Mouse (Mus musculus) induced T-regulatory cell, adult 2 months (primary cell): ENCODE results near the gene Tanc1.

Experiments
- DNase-seq: peaks from one replicate; pipeline ENCODE4 v3.0.0-alpha.2; 2012; ENCODE audit warnings: low read depth

Tanc1 gene

DNA sequence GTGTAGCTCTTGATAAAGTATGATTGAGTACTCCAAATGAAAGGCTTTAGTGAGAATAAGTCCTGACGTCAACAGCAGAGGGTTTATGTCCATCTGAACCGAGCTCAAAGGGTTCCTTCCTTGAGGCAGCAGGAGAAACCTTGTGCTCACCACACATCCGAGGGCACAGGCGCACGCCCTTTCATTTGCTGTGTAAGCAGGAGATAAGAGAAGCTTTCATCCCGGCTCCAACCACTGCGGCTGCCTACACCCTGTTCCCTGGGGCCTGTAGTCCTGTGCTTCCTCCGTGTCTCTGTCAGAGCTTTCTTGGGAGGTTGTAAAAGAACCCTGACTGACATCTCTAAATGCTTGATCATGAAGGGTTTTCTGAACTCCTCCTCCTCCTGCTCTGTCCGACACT is 181.5 kb downstream of the Tanc1 start:
- no peak for DNase-seq

DNA sequence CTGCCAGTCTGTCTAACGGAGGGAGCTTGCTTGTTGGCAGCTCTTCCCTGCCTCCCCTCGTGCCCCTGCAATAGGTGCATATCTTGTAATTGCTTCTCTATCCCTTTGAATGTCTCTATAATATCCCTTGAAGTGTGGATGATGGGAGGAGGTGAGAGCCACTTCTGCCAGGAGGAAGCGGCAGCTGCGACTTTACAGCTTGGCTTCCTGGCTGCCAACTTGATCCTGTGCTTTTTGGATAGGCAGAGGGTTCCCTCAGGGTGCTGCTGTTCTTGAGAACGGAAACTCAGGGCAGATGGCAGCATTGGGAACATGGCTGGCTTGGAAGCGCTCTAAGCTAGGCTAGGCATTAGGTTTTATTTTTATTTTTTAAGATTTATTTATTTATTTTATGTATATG is 183.0 kb downstream of the Tanc1 start:
- no peak for DNase-seq

DNA sequence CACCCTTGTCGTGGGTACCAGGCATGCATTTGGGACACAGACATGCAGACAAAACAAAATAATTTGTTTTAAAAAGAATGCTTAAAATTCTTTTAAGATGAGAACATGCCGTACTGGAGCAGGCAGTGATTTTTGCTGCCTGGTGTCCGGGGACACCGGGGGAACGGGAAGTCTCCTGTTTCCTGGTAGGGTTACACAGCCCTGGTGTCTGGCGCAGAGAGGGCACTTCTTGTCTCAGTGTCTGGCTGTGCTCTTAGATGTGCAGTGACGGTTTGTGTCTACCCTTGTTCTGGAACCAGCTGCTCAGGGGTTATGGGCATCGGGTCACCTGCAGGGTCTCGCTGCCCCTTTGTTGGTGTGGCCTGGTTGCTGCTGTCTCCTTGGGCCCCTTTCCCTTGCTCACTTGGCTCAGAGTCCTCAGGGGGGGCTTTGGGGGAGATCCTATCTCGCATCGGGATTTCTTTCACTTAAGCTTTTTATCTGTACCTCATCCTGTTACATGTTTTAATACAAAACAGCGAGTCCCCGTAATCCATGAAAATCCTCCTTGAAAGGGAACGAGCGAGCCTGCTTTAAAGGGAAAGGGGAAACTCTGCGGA is 187.2 kb downstream of the Tanc1 start:
- no peak for DNase-seq

DNA sequence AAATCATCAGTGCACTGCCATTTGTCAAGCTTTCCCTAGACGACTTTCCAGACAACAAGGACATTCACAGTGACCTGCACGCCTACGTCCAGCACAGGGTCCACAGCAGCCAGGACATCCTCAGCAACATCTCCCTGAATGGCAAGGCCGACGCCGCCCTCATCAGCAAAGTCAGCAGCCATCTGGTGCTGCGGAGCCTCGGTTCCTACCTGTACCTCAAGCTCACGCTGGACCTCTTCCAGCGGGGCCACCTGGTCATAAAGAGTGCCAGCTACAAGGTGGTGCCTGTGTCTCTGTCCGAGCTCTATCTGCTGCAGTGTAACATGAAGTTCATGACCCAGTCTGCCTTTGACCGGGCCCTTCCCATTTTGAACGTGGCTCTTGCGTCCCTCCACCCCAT is 187.7 kb downstream of the Tanc1 start:
- no peak for DNase-seq

DNA sequence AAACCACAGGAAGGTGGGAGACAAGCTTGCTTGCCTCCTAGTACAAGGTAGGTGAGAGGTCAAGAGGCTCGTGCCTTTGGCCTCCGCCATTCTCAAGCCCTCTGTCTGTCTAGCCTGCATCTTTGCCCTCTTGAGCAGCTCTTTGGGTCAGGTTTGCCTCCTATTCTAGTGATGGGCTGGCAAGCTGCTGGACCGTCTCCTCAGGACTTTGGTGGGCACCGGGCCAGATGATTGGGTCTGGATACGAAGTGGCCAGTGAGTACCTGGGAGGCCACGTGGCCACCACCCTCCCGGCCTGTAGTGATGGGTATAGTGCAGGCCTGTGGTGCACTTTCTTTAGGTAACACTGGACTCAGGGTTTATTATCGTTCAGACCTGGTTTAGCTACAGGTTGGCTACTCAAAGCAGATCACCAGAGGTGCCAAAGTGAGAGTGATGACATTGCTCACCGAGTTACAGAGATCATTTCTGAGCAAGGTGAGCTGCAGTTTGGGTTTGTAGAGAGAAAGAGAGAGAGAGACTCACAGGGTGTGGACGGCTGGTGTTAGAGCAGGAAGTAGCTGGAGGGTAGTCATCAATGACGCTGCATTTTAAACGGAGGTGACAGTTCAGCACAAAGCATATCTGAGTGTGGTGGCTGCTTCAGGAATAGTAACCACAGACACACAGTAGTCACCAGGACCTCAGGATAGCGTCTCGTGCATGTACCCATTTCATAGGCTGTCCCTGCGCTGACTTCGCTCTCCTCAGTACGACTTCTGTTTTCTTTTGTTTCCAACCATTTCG is 188.8 kb downstream of the Tanc1 start:
- no peak for DNase-seq

DNA sequence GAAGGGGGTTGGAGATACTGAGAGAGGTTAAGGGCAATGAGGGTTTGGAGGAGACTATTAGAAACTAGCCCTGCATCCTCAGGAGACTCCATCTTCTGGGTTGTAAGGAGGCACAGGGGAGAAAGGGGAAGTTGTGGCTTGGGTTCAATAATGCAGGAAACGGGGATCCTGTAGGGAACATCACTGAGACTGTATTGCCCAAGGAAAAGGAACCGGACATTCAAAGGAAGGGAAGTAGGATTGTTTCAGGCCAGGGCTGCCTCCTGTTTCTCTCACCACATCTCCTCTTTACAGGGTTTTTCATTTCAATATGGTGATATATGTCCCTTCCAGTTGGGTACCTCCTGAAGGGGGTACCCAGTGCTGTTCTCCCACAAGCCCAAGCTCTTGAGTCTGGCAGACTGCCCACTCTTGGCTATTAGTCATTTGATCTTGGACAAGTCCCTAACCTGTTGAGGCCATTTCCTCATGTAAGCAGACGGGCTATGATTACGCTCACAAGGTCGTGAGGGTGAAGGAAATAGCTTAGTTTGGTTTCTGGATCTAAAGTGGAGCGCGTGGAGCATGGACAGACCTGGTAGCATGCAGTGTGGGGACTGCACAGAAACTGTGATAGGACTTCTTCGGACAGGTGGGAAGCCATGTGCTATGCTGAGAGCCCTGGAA is 191.0 kb downstream of the Tanc1 start:
- DNase-seq: no peak

DNA sequence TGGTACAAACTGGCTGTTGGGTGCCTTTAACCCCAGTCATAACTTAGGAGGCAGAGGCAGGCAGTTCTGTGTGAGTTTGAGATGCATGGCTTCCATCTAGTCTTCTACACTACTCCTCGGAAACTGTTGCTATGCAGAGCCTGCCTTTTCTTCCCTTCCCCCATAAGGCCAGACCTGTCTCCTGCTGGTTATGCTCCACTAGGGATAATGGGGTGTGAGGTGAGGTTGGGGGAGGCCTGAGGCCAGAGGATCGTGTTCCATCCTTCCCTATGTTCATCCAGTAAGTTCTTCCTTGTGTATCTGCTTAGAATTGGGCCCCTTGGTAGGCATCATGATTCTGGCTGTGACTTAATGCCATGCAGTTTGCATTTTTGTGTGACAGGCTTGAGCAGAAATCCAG is 193.8 kb downstream of the Tanc1 start:
- no peak for DNase-seq

DNA sequence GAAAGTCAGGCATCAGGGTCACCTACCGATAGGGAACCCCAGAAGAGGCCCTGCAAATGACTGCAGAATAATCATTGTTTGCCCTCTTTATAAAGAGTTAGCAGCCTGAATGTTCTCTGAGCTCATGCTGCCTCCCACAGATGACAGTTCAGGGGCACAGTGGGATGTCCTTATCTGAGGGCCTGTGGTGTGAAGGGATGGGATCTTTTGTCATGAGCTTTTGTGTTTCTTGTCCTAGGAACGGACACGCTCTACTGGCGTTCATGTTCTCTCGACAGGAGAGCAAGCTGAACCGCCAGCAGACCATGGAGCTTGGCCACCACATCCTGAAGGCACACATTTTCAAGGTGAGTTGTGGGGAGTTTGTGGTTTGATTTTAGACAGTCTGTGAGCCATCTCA is 194.2 kb downstream of the Tanc1 start:
- no peak for DNase-seq

DNA sequence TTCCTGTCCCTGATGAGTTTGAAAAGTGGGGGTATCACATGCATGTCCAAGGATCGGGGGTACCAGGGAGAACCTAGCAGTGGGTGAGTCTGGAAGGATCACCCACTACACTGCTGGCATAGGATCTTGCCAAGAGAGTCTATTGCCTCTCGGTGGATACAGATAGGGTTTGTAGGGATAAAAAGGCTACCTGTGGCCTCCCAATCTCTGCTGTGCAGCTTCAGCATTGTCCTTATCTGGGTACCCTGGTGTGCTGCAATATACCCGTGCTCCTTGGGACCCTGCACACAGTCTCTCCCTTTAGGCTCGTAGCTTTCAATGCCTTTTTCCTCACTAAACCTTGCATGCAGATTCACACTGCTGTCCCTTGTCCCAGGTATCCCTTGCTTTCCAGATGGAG is 196.8 kb downstream of the Tanc1 start:
- no peak for DNase-seq

DNA sequence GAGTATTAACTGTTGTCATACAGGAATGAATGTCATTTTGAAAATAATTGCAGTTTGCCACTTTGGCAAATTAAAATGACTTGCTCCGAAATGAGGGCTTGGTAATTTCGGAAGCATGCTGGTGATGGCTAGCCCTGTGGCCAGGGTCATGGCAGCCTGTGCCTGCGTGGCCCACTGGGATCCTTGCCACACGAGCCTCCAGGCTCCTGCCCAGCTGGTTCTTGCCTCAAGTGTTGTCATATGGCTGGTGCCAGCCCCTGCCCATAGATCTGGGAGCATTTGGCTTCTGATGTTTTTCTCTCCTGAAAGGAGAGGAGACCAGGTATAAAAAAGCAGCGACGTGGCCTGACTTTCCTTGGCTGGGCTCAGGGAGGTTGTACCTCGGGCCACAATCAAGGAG is 198.2 kb downstream of the Tanc1 start:
- no peak for DNase-seq

DNA sequence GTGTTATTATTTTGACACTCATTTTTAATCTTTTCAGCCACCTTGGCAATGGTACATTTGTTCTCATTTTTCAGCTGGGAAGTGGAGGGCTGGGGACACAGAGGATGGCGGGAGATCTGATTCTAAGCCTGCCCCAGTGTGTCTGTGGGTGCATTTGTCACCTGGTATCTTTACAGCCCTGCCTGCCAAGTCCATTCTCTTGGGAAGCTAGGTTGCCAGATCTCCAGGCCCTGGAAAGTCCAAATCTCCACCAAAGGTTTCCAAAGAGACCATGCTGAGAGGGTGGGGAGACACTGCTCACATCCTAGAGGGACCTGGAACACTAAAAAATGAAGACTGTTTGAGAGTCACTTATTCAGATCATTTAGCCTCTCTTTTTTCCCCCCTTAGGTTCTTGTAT is 199.4 kb downstream of the Tanc1 start:
- no peak for DNase-seq

DNA sequence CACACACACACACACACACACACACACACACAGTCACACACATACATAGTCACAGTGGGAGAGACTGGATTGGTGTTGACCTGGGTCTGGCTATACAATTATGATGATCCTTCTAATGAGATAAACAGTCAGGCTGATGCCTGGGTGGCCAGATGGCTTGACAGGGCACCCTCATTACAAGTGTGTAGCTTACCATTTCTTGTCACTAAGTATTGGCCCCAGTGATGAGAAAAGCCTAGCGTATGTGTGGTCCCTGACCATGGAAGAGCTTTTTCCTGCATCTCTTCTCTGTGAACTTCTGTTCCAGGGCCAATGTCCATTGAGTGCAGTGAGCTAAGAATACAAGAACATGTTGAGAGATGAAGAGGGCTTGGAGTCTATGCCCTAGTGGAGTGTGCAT is 200.8 kb downstream of the Tanc1 start:
- no peak for DNase-seq

DNA sequence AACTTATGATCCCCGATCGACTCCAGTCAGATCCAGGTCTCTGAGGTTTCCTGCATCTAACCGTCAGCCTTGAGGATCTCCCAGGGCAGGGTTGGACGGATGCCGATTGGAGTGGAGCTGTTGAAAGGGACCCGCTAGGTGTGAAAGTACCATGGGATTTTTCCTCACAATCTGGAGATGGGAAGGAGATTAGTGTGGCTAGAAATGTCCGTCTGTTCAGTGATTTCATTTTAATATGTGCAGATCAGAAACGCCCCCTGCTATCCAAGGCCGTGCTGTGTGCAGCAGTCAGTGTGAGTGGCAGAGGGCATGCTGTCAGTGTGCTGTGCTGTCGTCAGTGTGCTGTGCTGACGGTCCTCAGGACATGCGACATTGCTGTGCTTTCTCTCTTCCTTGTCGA is 201.6 kb downstream of the Tanc1 start:
- no peak for DNase-seq

DNA sequence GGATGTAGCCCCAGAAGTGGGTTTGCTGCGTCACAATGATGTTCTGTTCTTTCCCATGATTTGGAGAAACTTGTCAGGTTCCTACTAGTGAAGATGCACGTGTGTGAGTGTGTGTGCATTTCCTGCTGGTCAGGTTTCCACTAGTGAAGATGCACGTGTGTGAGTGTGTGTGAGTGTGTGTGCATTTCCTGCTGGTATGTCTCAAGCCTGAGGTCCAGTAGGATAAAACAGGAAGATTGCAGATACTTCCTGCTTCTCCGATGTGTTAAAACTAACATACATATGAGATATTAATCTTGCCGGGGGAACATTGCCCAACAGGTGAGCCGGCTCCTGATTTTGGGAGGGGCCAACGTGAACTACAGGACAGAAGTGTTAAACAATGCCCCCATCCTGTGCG is 203.2 kb downstream of the Tanc1 start:
- DNase-seq: no peak

DNA sequence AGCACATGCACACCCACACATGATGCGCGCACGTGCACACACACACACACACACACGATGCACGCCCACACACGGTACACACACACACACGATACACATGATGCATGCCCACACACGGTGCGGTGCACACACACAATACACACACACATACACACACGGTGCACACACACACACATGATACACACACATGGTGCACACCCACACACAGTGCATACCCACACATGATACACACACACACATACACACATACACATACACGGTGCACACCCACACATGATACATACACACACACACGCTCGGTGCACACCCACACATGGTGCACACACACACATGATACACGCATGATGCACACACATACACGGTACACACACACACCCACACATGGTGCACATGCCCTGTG is 206.8 kb downstream of the Tanc1 start:
- DNase-seq: no peak

DNA sequence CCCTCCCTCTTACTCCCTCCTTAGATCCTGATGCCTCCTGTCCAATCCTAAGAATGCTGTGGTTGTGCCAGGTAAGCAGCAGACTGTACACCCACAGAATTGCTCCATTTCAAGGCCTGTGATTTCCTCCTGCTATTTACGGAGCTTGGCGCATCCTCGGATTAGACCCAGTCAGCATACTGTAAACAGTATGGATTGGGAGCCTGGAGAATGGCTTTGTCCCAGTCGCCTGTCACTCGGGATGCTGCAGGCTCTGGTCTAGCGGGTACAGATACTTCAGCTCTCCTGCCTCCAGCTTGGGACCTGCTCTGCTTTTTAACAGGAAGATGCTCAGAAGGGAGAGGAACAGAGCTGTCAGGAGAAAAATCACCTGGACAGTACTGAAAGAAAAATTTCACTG is 207.6 kb downstream of the Tanc1 start:
- no peak for DNase-seq

DNA sequence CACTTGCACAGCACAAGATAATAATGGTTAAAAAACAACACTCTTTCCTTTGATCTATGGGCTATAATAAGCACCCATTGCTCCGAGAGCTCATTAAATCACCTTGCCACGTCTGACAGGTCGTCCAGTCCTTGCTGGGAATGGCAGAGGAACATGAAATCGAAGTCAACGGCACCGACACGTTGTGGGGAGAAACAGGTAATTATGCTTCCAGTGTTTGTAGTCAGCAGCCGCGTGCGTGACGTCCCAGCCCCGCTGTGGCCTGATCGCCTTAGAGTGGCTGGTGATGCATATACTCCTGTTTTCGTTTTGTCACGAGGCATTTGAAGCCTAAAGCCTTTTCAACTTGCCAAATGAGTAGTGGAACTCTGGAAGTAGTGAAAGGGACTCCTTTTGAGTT is 208.2 kb downstream of the Tanc1 start:
- DNase-seq: no peak

DNA sequence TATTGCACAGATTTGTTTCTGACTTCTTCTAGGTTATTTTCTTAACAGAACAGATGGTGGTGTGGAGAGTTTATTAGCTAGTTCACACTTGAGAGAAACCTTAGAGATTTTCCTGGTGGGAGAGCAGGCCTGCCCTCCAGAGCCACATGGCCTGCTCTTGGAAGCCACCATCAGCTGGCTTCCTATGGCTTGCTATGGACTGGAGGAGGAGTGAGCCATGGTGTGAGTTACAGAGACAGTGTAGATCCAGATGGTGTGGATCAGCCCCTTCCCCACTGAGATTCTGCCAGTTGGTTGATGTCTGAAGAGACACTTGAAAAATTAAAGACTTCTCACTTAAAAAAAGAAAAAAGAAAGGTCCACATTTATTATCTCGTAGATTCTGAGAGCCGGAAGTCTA is 209.2 kb downstream of the Tanc1 start:
- DNase-seq: no peak

DNA sequence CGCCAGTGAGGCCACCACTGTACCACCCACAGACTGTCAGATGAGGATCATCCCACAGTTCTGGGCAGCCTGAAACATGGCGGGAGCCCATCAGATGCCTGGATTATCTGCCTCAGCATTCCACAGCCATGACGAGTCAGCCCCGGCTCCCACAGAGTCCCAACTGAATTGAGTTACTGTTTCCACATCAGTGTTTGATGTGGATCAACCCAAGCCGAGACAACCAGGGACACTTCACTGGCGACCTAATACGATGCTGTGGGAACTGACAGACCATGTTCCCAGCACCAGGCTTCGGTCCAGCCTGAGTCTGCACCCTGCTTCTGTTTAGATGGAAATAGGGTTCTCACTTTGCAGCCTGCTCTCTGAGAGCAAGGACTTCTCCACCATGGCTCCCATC is 212.4 kb downstream of the Tanc1 start:
- no peak for DNase-seq

DNA sequence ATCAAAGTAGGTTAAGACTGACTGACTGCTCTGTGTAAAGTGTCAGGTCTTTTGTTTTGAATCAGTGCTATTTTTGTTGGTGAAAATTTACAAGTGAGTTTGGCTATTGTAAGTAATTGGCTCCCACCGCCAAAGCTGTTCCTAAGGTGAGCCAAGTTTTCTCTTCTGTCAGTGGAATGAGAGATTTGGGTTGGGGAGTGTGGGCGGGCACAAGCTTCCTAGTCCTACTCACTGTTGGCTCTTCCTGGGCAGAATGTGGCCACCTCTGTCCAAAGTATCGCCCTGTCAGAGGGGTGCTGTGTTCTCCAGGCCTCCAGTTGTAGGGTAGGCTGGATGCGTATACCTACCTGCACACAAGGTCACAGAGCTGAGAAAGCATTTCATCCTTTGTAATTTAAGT is 213.5 kb downstream of the Tanc1 start:
- no peak for DNase-seq

DNA sequence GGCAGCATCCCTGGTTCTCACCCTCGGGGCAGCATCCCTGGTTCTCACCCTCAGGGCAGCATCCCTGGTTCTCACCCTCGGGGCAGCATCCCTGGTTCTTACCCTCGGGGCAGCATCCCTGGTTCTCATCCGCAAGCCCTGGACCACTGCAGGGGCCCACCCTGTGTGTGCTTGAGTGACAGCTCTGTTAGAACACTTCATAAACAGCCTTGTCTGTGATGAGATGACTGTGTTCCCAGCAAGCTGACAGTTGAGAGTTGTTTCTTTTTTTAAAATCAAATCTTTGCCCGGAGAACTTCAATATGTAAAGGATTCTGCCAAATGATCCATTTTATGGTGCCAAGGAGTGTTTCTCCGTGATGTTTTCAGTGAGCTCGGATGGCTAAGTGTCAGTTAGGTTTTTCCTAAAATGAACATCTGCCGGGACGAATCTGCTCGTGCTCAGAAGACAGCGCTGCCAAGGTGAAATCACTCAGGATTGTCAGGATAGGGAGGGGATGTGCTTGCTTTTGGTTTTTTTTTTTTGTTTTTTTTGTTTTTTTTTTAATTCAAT is 216.3 kb downstream of the Tanc1 start:
- DNase-seq: no peak

DNA sequence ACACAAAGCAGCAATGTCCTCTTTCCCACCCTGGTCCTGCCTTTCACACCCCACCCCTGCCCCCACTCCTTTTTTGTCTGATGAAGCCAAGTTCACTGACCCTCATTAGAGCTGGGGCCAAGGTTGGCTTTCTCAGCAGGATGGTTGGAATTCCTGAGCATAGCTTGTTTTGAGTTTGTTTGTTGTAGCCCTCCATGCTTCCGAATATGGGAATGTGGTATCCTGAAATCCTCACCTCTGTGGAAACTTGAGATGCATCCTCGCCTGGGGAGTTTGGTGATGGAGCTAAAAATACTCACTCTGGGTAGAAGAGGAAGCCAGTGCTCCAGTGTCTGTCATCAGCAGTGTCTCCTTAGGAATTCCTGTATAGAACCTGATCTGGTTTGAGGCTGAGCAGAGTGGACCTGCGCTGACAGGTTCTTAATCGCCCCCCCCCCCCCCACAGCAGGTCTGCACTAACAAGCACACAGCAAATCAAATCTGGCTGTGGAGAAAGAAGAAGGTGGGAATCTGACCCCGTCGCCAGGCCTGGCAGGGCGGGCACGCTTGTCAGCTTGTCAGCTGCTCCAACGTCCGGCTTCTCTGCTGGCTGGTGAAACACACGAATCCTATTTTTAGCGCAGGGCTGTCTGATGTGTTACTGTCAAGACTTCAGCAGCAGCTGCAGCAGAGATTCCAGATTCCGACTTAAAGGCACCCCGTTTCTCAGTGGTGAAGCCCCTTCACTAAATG is 217.1 kb downstream of the Tanc1 start:
- DNase-seq: no peak

DNA sequence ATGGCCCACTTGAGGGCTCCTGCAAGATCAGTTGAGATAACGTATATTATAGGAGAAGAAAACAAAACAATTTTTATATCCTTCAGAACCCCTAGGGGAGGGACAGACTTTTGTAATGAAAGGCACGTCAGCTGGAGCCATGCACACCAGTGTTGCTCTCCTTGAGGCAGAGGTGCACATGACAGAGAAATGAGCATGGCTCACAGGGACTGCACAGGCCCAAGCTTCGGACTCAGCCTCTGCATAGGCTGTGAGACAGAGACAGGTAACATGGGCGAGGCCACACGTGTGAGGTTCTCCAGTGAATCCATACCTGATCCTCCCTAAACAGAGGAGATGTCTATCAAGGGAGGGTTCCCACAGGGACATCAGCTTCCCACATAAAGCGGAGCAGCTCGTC is 217.9 kb downstream of the Tanc1 start:
- DNase-seq: no peak
